Mouse (Mus musculus): ENCODE data around the gene Txnrd1. TPM values are rescaled to one million over a fixed set of nuclear protein-coding genes. Genes with fewer than 3 reads are reported as not detected.
A peak's percentile ranks its signal among the peaks of the same experiment; 100 is the strongest.

Txnrd1 gene
- polyA plus RNA-seq, 1 experiment from 2014 or later, result 123 TPM

- ATAC-seq (ENCODE audit: borderline replicate concordance, extremely low read depth, low FRiP score, low TSS enrichment), result no peak
- H3K27me3 ChIP-seq, result no peaks in the 10 kb centered on the region
- no peak overlapping the region for H3K9ac ChIP-seq
- H3K4me2 ChIP-seq, result no peak overlapping the region
- H3K9me3 ChIP-seq, result no peaks in the 10 kb centered on the region
- no peak overlapping the region for H3K27ac ChIP-seq
- WGBS, result 32% methylated on average over 14 of the region's 14 CpGs
- no peak overlapping the region for H3K4me3 ChIP-seq
- H3K36me3 ChIP-seq, result no peaks in the 10 kb centered on the region
- H3K4me1 ChIP-seq, result no peaks in the 10 kb centered on the region
These were observed 10.5 kb upstream of the Txnrd1 start for GRCm38 (mm10) chr10:82823108-82823778.

DNA sequence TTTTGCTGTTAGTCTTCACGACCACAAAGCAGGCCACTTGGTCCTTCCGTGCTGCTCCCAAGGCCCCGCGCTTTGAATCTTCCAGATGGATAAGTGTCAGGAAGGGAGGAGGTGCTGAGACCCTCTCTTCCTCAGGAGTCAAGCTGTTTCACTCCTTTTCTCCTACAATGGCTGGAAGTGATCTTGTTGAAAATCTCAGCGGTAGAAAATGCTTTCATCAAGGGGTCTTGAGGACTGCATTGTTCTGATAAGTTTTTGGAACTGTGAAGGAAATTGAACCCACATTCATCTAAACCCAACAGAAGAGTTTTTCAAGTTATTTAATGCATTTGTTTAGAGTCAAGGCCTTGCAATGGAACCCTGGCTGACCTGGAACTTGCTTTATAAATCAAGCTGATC, 10.0 kb upstream of the Txnrd1 start:
- 40% methylated on average over 5 of the region's 5 CpGs for WGBS

GRCm38 (mm10) chr10:82824541-82824940, 9.2 kb upstream of the Txnrd1 start:
- no peak overlapping the region for H3K4me3 ChIP-seq
- no peak overlapping the region for H3K9ac ChIP-seq
- no peak overlapping the region for H3K4me2 ChIP-seq
- 40% methylated on average over 10 of the region's 10 CpGs for WGBS
- no peak overlapping the region for H3K27ac ChIP-seq
- H3K9me3 ChIP-seq, result no peaks in the 10 kb centered on the region
- no peaks in the 10 kb centered on the region for H3K36me3 ChIP-seq
- no peak for ATAC-seq (ENCODE audit: borderline replicate concordance, extremely low read depth, low FRiP score, low TSS enrichment)
- H3K4me1 ChIP-seq, result no peaks in the 10 kb centered on the region
- no peaks in the 10 kb centered on the region for H3K27me3 ChIP-seq

More for the DNA sequence above, 10.0 kb upstream of the Txnrd1 start:
- Histone ChIP-seq H3K9ac (no peak overlapping the region), H3K27ac (no peak overlapping the region), H3K4me3 (no peak overlapping the region), H3K27me3 (no peaks in the 10 kb centered on the region), H3K36me3 (no peaks in the 10 kb centered on the region), H3K9me3 (no peaks in the 10 kb centered on the region), H3K4me1 (no peaks in the 10 kb centered on the region), H3K4me2 (no peak overlapping the region)
- ATAC-seq (ENCODE audit: borderline replicate concordance, extremely low read depth, low FRiP score, low TSS enrichment), result no peak

DNA sequence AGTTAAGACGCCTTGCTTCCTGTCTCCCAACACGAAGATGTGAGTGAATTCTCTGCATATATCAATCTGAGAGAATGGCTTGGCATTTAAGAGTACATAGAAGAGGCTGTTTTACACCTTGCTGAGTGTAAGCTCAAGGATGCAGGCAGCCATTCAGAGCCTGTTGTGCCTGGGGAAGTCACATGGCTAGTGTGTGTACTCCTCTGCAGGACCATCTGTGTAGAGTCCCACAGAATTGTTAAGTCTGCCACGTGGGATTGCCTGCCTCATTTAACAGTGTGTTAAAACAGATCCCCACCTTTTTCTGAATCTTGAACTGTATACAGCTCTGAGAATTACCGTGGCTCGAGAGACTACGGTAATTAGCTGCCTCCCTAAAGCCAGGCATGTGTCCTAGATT, 7.2 kb upstream of the Txnrd1 start:
- no peaks in the 10 kb centered on the region for H3K9me3 ChIP-seq

DNA sequence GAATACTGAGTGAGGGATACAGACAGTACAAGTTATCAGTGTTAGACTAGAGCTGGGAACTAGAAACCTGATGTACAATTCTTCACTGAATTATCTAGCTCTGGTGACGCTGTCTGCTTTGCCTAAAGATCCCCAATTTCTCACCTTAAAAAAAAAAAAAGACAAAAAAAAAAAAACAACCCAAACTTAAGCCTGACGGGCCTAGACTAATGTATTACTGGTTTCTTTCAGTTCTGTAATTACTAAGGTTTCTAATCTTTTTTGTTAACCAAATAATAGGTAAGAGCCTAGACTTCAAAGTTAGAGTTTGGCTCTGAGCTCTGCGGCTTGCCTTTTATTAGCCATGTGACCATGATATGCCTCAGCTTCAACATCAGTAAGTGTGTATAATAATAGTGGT, 2.1 kb downstream of the Txnrd1 start:
- Histone ChIP-seq H3K27ac (no peak overlapping the region), H3K9ac (no peak overlapping the region), H3K27me3 (no peaks in the 10 kb centered on the region), H3K4me2 (no peak overlapping the region), H3K4me1 (no peaks in the 10 kb centered on the region), H3K4me3 (no peak overlapping the region), H3K36me3 (no peaks in the 10 kb centered on the region), H3K9me3 (no peaks in the 10 kb centered on the region)
- ATAC-seq (ENCODE audit: borderline replicate concordance, extremely low read depth, low FRiP score, low TSS enrichment), result no peak
- 63% methylated on average over 3 of the region's 3 CpGs for WGBS

More for the DNA sequence above, 7.2 kb upstream of the Txnrd1 start:
- no peak for ATAC-seq (ENCODE audit: borderline replicate concordance, extremely low read depth, low FRiP score, low TSS enrichment)
- Histone ChIP-seq H3K36me3 (no peaks in the 10 kb centered on the region), H3K9ac (no peak overlapping the region), H3K27ac (no peak overlapping the region), H3K27me3 (no peaks in the 10 kb centered on the region), H3K4me1 (no peaks in the 10 kb centered on the region), H3K4me2 (no peak overlapping the region), H3K4me3 (no peak overlapping the region)
- WGBS, result 53% methylated on average over 6 of the region's 6 CpGs

DNA sequence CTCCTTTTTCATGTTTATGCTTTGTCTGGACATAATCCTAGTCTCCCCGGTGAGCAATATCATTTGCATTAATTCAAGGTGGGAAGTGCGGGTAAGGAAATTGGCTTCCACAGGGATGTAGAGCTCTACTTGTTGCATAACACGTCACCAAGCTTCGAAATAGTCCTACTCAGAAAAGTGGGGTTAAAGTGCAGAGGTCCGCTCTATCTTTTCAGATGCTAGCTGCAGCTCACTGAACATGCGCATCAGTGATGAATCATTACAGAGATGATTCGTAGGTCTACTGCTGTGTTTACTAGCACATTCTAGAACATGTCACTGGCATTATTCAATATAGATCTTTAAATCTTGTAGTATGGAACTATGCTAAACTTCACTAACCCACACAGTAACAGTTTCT, 4.6 kb downstream of the Txnrd1 start:
- Histone ChIP-seq H3K4me1 (no peaks in the 10 kb centered on the region), H3K9me3 (no peaks in the 10 kb centered on the region), H3K9ac (no peak overlapping the region), H3K36me3 (no peaks in the 10 kb centered on the region), H3K27me3 (no peaks in the 10 kb centered on the region), H3K27ac (no peak overlapping the region), H3K4me2 (no peak overlapping the region), H3K4me3 (no peak overlapping the region)
- no peak for ATAC-seq (ENCODE audit: borderline replicate concordance, extremely low read depth, low FRiP score, low TSS enrichment)
- WGBS, result 80% methylated on average over 7 of the region's 7 CpGs

GRCm38 (mm10) chr10:82844090-82844489, 10.3 kb downstream of the Txnrd1 start:
- no peak for ATAC-seq (ENCODE audit: borderline replicate concordance, extremely low read depth, low FRiP score, low TSS enrichment)
- no peak overlapping the region for H3K27ac ChIP-seq
- H3K4me2 ChIP-seq, result no peak overlapping the region
- H3K36me3 ChIP-seq, result no peaks in the 10 kb centered on the region
- H3K4me3 ChIP-seq, result no peak overlapping the region
- WGBS, result 43% methylated on average over 6 of the region's 6 CpGs
- H3K9ac ChIP-seq, result no peak overlapping the region
- no peaks in the 10 kb centered on the region for H3K4me1 ChIP-seq
- H3K27me3 ChIP-seq, result no peaks in the 10 kb centered on the region
- no peaks in the 10 kb centered on the region for H3K9me3 ChIP-seq

DNA sequence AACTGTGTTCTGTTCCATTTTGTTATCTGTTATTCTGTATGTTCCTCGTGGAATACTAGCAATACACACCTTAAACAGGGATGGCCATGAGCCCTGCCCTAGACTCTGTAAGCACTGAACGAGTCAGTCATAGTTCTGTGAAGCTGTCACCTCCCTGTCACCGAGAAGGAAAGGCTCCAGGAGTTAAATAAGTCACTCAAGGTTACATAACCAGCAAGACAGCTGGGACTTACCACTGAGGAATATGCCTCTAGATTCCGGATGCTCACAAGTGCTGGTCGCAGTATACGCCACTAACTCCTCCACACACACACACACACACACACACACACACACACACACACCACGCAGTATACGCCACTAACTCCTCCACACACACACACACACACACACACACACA, 11.0 kb downstream of the Txnrd1 start:
- Histone ChIP-seq H3K4me1 (no peaks in the 10 kb centered on the region), H3K27me3 (no peaks in the 10 kb centered on the region), H3K4me2 (no peak overlapping the region), H3K36me3 (no peaks in the 10 kb centered on the region), H3K9ac (no peak overlapping the region), H3K27ac (no peak overlapping the region), H3K9me3 (no peaks in the 10 kb centered on the region), H3K4me3 (no peak overlapping the region)
- 51% methylated on average over 6 of the region's 8 CpGs for WGBS
- ATAC-seq (ENCODE audit: borderline replicate concordance, extremely low read depth, low FRiP score, low TSS enrichment), result no peak

- no peak for ATAC-seq (ENCODE audit: borderline replicate concordance, extremely low read depth, low FRiP score, low TSS enrichment)
- Histone ChIP-seq H3K4me2 (no peak overlapping the region), H3K27ac (peak overlapping the region; percentile 62), H3K4me3 (no peak overlapping the region), H3K9me3 (no peaks in the 10 kb centered on the region), H3K9ac (no peak overlapping the region), H3K36me3 (no peaks in the 10 kb centered on the region), H3K4me1 (no peaks in the 10 kb centered on the region), H3K27me3 (no peaks in the 10 kb centered on the region)
- WGBS, result 59% methylated on average over 9 of the region's 9 CpGs
These were observed 14.2 kb downstream of the Txnrd1 start for GRCm38 (mm10) chr10:82847821-82848459.

- no peaks in the 10 kb centered on the region for H3K9me3 ChIP-seq
- H3K27me3 ChIP-seq, result no peaks in the 10 kb centered on the region
- WGBS, result 61% methylated on average over 16 of the region's 16 CpGs
- H3K4me3 ChIP-seq, result no peak overlapping the region
- no peak for ATAC-seq (ENCODE audit: borderline replicate concordance, extremely low read depth, low FRiP score, low TSS enrichment)
- H3K4me1 ChIP-seq, result no peaks in the 10 kb centered on the region
- H3K36me3 ChIP-seq, result no peaks in the 10 kb centered on the region
- no peak overlapping the region for H3K9ac ChIP-seq
- H3K27ac ChIP-seq, result peak overlapping the region; percentile 29; the same call in 1 of the 2 replicates
- no peak overlapping the region for H3K4me2 ChIP-seq
These were observed 16.1 kb downstream of the Txnrd1 start for GRCm38 (mm10) chr10:82849686-82850353.

GRCm38 (mm10) chr10:82850354-82850752, 16.6 kb downstream of the Txnrd1 start:
- no peaks in the 10 kb centered on the region for H3K9me3 ChIP-seq
- no peaks in the 10 kb centered on the region for H3K27me3 ChIP-seq
- ATAC-seq (ENCODE audit: borderline replicate concordance, extremely low read depth, low FRiP score, low TSS enrichment), result no peak
- no peaks in the 10 kb centered on the region for H3K36me3 ChIP-seq
- peak overlapping the region; percentile 29; the same call in 1 of the 2 replicates for H3K27ac ChIP-seq
- H3K4me1 ChIP-seq, result no peaks in the 10 kb centered on the region
- H3K4me2 ChIP-seq, result no peak overlapping the region
- 60% methylated on average over 5 of the region's 5 CpGs for WGBS
- H3K9ac ChIP-seq, result no peak overlapping the region
- no peak overlapping the region for H3K4me3 ChIP-seq

DNA sequence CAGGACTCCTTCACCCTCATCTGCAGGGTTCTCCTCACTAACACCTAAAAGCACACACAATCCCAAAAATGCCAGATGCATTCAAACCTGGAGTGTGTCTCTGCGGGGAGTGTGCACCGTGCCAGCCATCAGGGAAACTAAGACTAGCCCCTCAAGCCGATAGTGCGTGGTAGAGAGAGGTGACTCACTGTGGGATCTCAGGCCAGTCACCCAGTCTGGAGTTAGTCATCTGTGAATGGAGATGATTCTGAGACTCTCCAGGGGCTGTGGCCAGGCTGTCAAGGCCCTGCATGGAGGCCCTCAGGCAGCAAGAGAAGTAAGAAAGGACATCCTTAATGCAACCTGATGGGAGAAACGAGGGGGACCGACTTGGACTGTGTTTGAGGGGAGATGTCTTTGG, 18.0 kb downstream of the Txnrd1 start:
- Histone ChIP-seq H3K4me2 (no peak overlapping the region), H3K4me3 (no peak overlapping the region)
- WGBS, result 84% methylated on average over 6 of the region's 6 CpGs

More for the DNA sequence above, 18.0 kb downstream of the Txnrd1 start:
- Histone ChIP-seq H3K27me3 (no peaks in the 10 kb centered on the region), H3K27ac (no peak overlapping the region), H3K4me1 (no peaks in the 10 kb centered on the region), H3K36me3 (no peaks in the 10 kb centered on the region), H3K9me3 (no peaks in the 10 kb centered on the region), H3K9ac (no peak overlapping the region)
- no peak for ATAC-seq (ENCODE audit: borderline replicate concordance, extremely low read depth, low FRiP score, low TSS enrichment)

All from lung, embryonic 15.5 days (tissue).